Mouse (Mus musculus) kidney, adult 2 months (tissue): ENCODE measurements at regions not wholly inside any gene's neighbourhood (a gene's known extent, or its start where the extent isn't known, plus 50 kb on each side); places are given as distances from the start of the nearest gene placed in this dataset.

Source experiments
- DNase-seq: peaks from one replicate; pipeline ENCODE4 v3.0.0; 2021
- H3K27ac ChIP-seq: fragments of 200-500 bp; 2 replicates; pipeline ENCODE4 v1.5.1; 2012; ENCODE audit warnings: low read depth, low read length, control low read depth, inconsistent platforms; ENCODE audit not compliant: insufficient read depth
- H3K27me3 ChIP-seq: fragments of 200-500 bp; replicated peaks from 2 replicates; pipeline ENCODE4 v1.6.1; 2012; ENCODE audit warnings: mild to moderate bottlenecking, moderate library complexity, low read length, inconsistent platforms; ENCODE audit not compliant: control insufficient read depth, insufficient read depth
- H3K36me3 ChIP-seq: fragments of 200-500 bp; 2 replicates; pipeline ENCODE4 v1.6.1; 2012; ENCODE audit warnings: mild to moderate bottlenecking, moderate library complexity, low read length, inconsistent platforms; ENCODE audit not compliant: control insufficient read depth, insufficient read depth
- H3K4me1 ChIP-seq: fragments of 200-500 bp; 2 replicates; pipeline ENCODE4 v1.6.1; 2011; ENCODE audit warnings: low read length; ENCODE audit not compliant: control insufficient read depth, insufficient read depth
- H3K4me3 ChIP-seq: fragments of 200-500 bp; 2 replicates; pipeline ENCODE4 v1.5.1; 2011; ENCODE audit warnings: mild to moderate bottlenecking, low read depth, low read length, control low read depth; ENCODE audit not compliant: insufficient read depth
- CTCF ChIP-seq: fragments of 200-500 bp; conservative IDR thresholded peaks from 2 replicates; pipeline ENCODE4 v1.5.1; 2011; ENCODE audit warnings: low read depth, mild to moderate bottlenecking, control low read depth, low read length, moderate library complexity, mixed read lengths; ENCODE audit not compliant: insufficient read depth, insufficient read length
- POLR2A ChIP-seq: fragments of 200-500 bp; IDR thresholded peaks from one replicate; pipeline ENCODE4 v1.6.1; 2011; ENCODE audit warnings: low read depth, low read length, control low read depth
- WGBS: fragments of 180-500 bp; shearing (Covaris S2); methylation state at CpG from one replicate; pipeline ENCODE4 v1.1.7; 2018; 5-methylcytosine and 5-hydroxymethylcytosine counted together

DNA sequence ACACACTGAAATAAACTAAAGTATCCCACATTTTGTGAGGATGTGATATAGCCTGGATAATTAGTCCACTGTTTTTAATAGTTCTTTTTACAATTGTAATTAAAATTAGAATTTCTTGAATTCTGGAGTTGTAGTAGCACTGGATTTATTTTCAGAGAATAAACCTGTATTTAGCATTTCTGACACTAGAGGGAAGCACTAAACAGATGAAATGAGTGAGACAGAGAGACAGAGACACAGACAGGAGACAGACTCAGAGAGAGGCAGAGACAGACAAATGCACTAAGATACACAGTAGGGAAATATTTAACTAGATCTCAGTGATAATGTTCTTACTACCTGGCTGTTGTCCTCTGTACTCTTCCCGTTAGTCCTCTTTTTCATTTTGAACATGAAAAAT, 108.6 kb upstream of the Pfkp start:
- Histone ChIP-seq H3K4me1 (no peaks in the 10 kb centered on the region), H3K36me3 (no peaks in the 10 kb centered on the region), H3K4me3 (no peak overlapping the region), H3K27ac (no peak overlapping the region), H3K27me3 (no peaks in the 10 kb centered on the region)
- peak; percentile 51 for DNase-seq
- WGBS, result 61% methylated on average over 1 of the region's 1 CpGs
- TF ChIP-seq POLR2A (no peak), CTCF (no peak)

DNA sequence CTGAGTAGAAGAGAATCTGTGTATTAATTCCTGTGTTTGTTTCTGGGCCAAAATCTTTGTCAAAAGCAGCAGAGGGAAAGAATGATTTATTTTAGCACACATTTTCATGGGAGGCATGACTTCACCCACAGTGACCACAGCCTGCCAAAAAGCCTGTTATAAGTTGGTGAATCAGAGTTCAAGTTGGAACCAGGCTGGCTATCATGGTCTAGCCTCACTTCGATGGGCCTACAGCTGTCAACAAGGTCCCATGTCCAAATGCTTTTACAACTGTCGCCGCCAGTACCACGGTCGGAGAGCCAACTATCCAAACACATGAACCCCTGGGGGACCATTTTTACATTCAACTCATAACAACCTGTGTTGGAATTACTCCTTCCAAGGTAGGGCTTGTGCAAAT, 103.0 kb upstream of the Pfkp start:
- H3K27ac ChIP-seq, result no peak overlapping the region
- WGBS, result 31% methylated on average over 5 of the region's 5 CpGs
- TF ChIP-seq POLR2A, result no peak
- TF ChIP-seq CTCF, result no peak
- H3K27me3 ChIP-seq, result no peaks in the 10 kb centered on the region
- H3K4me3 ChIP-seq, result no peak overlapping the region
- H3K4me1 ChIP-seq, result no peaks in the 10 kb centered on the region
- H3K36me3 ChIP-seq, result no peaks in the 10 kb centered on the region
- no peak for DNase-seq

DNA sequence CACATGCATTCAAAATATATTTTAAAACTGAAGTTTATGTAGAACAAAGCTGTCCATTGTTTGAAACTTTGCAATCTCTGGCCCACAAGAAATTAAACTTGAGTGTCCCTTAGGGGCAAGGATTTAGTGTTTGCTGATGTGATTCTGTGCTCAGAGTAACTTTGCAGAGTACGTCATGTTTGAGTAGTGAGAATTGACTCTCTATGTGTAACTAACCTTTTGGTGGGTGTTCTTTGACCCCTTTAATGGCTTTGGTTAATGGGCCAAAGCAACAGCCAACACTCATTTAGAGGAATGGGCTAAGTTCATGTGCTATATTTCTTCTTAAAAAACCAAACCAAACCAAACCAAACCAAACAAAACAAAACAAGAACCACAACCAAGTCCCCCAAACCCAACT, 102.6 kb upstream of the Pfkp start:
- Histone ChIP-seq H3K36me3 (no peaks in the 10 kb centered on the region), H3K27me3 (no peaks in the 10 kb centered on the region), H3K4me3 (no peak overlapping the region), H3K4me1 (no peaks in the 10 kb centered on the region), H3K27ac (no peak overlapping the region)
- TF ChIP-seq POLR2A (no peak), CTCF (no peak)
- DNase-seq, result no peak
- 17% methylated on average over 1 of the region's 1 CpGs for WGBS

GRCm38 (mm10) chr13:6741916-6742315, 93.3 kb upstream of the Pfkp start:
- Histone ChIP-seq H3K4me3 (no peak overlapping the region), H3K4me1 (no peaks in the 10 kb centered on the region), H3K27me3 (no peaks in the 10 kb centered on the region), H3K36me3 (no peaks in the 10 kb centered on the region), H3K27ac (no peak overlapping the region)
- no peak for TF ChIP-seq POLR2A
- TF ChIP-seq CTCF, result no peak
- 72% methylated on average over 4 of the region's 4 CpGs for WGBS
- no peak for DNase-seq

DNA sequence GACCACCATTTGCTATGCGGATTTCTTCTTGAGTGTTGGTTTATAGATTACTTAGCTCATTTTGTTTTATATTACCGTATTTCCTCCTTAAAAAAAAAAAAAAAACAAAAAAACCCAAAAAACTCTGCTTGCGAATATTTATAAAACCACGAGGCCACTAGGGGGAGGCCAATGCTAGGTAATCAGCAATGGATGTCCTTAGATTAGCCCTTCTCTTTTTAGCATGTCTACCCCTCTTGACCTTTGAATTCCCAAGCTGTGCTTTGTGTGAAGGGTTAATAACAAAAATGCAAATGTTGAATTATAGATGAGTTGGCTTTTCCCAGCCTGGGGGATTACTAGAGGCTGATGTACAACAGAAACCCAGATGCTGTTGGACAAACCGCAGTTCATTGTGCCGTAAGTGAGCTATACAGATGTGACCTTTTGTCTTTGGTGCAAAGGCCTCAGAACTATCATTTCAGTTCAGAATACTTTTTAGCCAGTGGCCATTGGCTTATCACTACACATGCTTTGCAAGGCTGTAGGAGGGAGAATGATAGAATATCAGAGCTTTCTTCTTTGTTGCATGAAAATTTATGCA, 88.5 kb upstream of the Pfkp start:
- Histone ChIP-seq H3K36me3 (no peaks in the 10 kb centered on the region), H3K4me1 (no peaks in the 10 kb centered on the region), H3K27me3 (no peaks in the 10 kb centered on the region), H3K27ac (no peak overlapping the region), H3K4me3 (no peak overlapping the region)
- DNase-seq, result no peak
- TF ChIP-seq CTCF (no peak), POLR2A (no peak)
- 54% methylated on average over 6 of the region's 6 CpGs for WGBS
